Mouse (Mus musculus): Measurements from ENCODE around the gene Gm44973.

GRCm38 (mm10) chr7:5058631-5059030 is 43.3 kb downstream of the Gm44973 start:
- TF ChIP-seq CTCF (IDR thresholded peaks at IDR 0.05; ENCODE audit: low read depth) (no peak), EP300 (IDR thresholded peaks at IDR 0.05; ENCODE audit: low read depth) (no peak)
